Mouse (Mus musculus): ENCODE measurements around the gene Prcd.
"Not testable (repeated sequence)": the region's sequence is repeated elsewhere in the genome, so short reads cannot be mapped to it uniquely, and the experiment has no call there.

Gene Prcd

GRCm38 (mm10) chr11:116669787-116670365 is 16.5 kb downstream of the Prcd start:
- DNase-seq: peak; percentile 51

- no peak for DNase-seq
These were observed 17.1 kb downstream of the Prcd start for GRCm38 (mm10) chr11:116670386-116670785.

- peak; percentile 98 for DNase-seq
These were observed 17.9 kb downstream of the Prcd start for GRCm38 (mm10) chr11:116671112-116671844.

GRCm38 (mm10) chr11:116671845-116672434 is 18.6 kb downstream of the Prcd start:
- no peak for DNase-seq

- no peak for DNase-seq
These were observed 19.3 kb downstream of the Prcd start for GRCm38 (mm10) chr11:116672595-116672994.

- DNase-seq: no peak
These were observed 20.1 kb downstream of the Prcd start for GRCm38 (mm10) chr11:116673410-116673809.

- no peak for DNase-seq
These were observed 21.5 kb downstream of the Prcd start for GRCm38 (mm10) chr11:116674616-116675379.

GRCm38 (mm10) chr11:116675429-116675828 is 22.1 kb downstream of the Prcd start:
- not testable (repeated sequence) for DNase-seq

GRCm38 (mm10) chr11:116676175-116676976 is 23.0 kb downstream of the Prcd start:
- no peak for DNase-seq

- DNase-seq: no peak
These were observed 24.5 kb downstream of the Prcd start for GRCm38 (mm10) chr11:116677711-116678441.

GRCm38 (mm10) chr11:116679148-116679547 is 25.8 kb downstream of the Prcd start:
- DNase-seq: no peak

GRCm38 (mm10) chr11:116680321-116681091 is 27.2 kb downstream of the Prcd start:
- DNase-seq: no peak

- DNase-seq: no peak
These were observed 27.8 kb downstream of the Prcd start for GRCm38 (mm10) chr11:116681147-116681546.

GRCm38 (mm10) chr11:116682501-116683144 is 29.3 kb downstream of the Prcd start:
- DNase-seq: no peak

GRCm38 (mm10) chr11:116683777-116684176 is 30.4 kb downstream of the Prcd start:
- DNase-seq: no peak

GRCm38 (mm10) chr11:116685729-116686128 is 32.4 kb downstream of the Prcd start:
- DNase-seq: no peak

GRCm38 (mm10) chr11:116687897-116688296 is 34.6 kb downstream of the Prcd start:
- no peak for DNase-seq

- DNase-seq: no peak
These were observed 36.3 kb downstream of the Prcd start for GRCm38 (mm10) chr11:116689622-116690021.

- DNase-seq: peak; percentile 76
These were observed 37.6 kb downstream of the Prcd start for GRCm38 (mm10) chr11:116690701-116691575.

GRCm38 (mm10) chr11:116693899-116694249 is 40.5 kb downstream of the Prcd start:
- DNase-seq: no peak
